Mouse (Mus musculus): ENCODE results near the gene Pcbp4. TPM values are rescaled to one million over a fixed set of nuclear protein-coding genes. Genes with fewer than 3 reads are reported as not detected.
"Not testable (repeated sequence)": the region's sequence is repeated elsewhere in the genome, so short reads cannot be mapped to it uniquely, and the experiment has no call there.

Gene Pcbp4
- polyA plus RNA-seq, 1 experiment from 2014 or later: 83.4 TPM

- peak; percentile 91 for ATAC-seq
- CTCF ChIA-PET: interaction anchor here (0.6 to 3.7 kb wide), 27 partner anchors 14 to 305 kb away, joined by 3 to 33 read pairs (median 4); partner anchors contain the start of genes Abhd14a, Acy1 and Rpl29
- POLR2A ChIA-PET: interaction anchor here (0.7 to 2.0 kb wide), 6 partner anchors 23 to 312 kb away, joined by 3 to 12 read pairs (median 4); partner anchors contain the start of genes Pcbp4 and Rad54l2
- TF ChIP-seq CTCF (IDR thresholded peaks at IDR 0.05): no peak
- in situ Hi-C loops (cut with MboI; ENCODE audit: low pct_unique_long_range_greater_than_20kb): loop anchor here (5.0 kb wide), 2 partner anchors 40 to 105 kb away; partner anchors contain the start of gene Acy1
- H3K27me3 ChIP-seq: no peaks in the 10 kb centered on the region
- DNase-seq (ENCODE audit: low read depth, low spot score): no peak
Observed at GRCm38 (mm10) chr9:106476924-106477484, 23.9 kb downstream of the Pcbp4 start, which contains the start of gene Parp3. Gene Parp3 (minus strand): TSS chr9:106476949.

- in situ Hi-C loops (cut with MboI; ENCODE audit: low pct_unique_long_range_greater_than_20kb): loop anchor here (5.0 kb wide), 2 partner anchors 40 to 105 kb away; partner anchors contain the start of gene Acy1
- CTCF ChIA-PET: interaction anchor here (0.6 to 3.7 kb wide), 19 partner anchors 18 to 306 kb away, joined by 3 to 33 read pairs (median 4); partner anchors contain the start of genes Abhd14a, Acy1 and Rpl29
- ATAC-seq (no peak), DNase-seq (ENCODE audit: low read depth, low spot score) (no peak)
- no peaks in the 10 kb centered on the region for H3K27me3 ChIP-seq
- TF ChIP-seq CTCF (IDR thresholded peaks at IDR 0.05): no peak
- POLR2A ChIA-PET: interaction anchor here (0.8 kb wide), 1 partner anchor 25 kb away, joined by 3 read pairs; the partner anchor contains the start of gene Pcbp4
Observed at GRCm38 (mm10) chr9:106477649-106478048, 24.6 kb downstream of the Pcbp4 start.

- no peaks in the 10 kb centered on the region for H3K27me3 ChIP-seq
- POLR2A ChIA-PET: interaction anchor here (0.8 kb wide), 1 partner anchor 25 kb away, joined by 3 read pairs; the partner anchor contains the start of gene Pcbp4
- ATAC-seq (no peak), DNase-seq (ENCODE audit: low read depth, low spot score) (no peak)
- TF ChIP-seq CTCF (IDR thresholded peaks at IDR 0.05): no peak
- in situ Hi-C loops (cut with MboI; ENCODE audit: low pct_unique_long_range_greater_than_20kb): loop anchor here (5.0 kb wide), 2 partner anchors 41 to 106 kb away; partner anchors contain the start of gene Acy1
- CTCF ChIA-PET: interaction anchor here (1.3 to 3.7 kb wide), 4 partner anchors 29 to 266 kb away, joined by 3 to 33 read pairs (median 19); partner anchors contain the start of genes Abhd14a and Rpl29
Observed at GRCm38 (mm10) chr9:106478101-106478500, 25.0 kb downstream of the Pcbp4 start.

- in situ Hi-C loops (cut with MboI; ENCODE audit: low pct_unique_long_range_greater_than_20kb): no loop called here
- no peak for DNase-seq (ENCODE audit: low read depth, low spot score)
- no peak for TF ChIP-seq CTCF (IDR thresholded peaks at IDR 0.05)
Observed at GRCm38 (mm10) chr9:106480541-106480940, 27.4 kb downstream of the Pcbp4 start.

GRCm38 (mm10) chr9:106481075-106481474 lies 28.0 kb downstream of the Pcbp4 start:
- ChIA-PET POLR2A (no interaction called here), CTCF (no interaction called here)
- in situ Hi-C loops (cut with MboI; ENCODE audit: low pct_unique_long_range_greater_than_20kb): no loop called here
- DNase-seq (ENCODE audit: low read depth, low spot score): no peak
- no peak for ATAC-seq
- TF ChIP-seq CTCF (IDR thresholded peaks at IDR 0.05): no peak
- H3K27me3 ChIP-seq: no peaks in the 10 kb centered on the region

More at GRCm38 (mm10) chr9:106480541-106480940, 27.4 kb downstream of the Pcbp4 start:
- no peaks in the 10 kb centered on the region for H3K27me3 ChIP-seq
- CTCF ChIA-PET: no interaction called here
- no peak for ATAC-seq
- POLR2A ChIA-PET: no interaction called here

- DNase-seq (ENCODE audit: low read depth, low spot score) (no peak), ATAC-seq (no peak)
- no peak for TF ChIP-seq CTCF (IDR thresholded peaks at IDR 0.05)
- ChIA-PET POLR2A (no interaction called here), CTCF (no interaction called here)
- in situ Hi-C loops (cut with MboI; ENCODE audit: low pct_unique_long_range_greater_than_20kb): no loop called here
- H3K27me3 ChIP-seq: no peaks in the 10 kb centered on the region
Observed at GRCm38 (mm10) chr9:106481676-106482075, 28.6 kb downstream of the Pcbp4 start.

GRCm38 (mm10) chr9:106482578-106483115 lies 29.6 kb downstream of the Pcbp4 start:
- DNase-seq (ENCODE audit: low read depth, low spot score) (no peak), ATAC-seq (no peak)
- in situ Hi-C loops (cut with MboI; ENCODE audit: low pct_unique_long_range_greater_than_20kb): no loop called here
- CTCF ChIA-PET: no interaction called here
- TF ChIP-seq CTCF (IDR thresholded peaks at IDR 0.05): no peak
- POLR2A ChIA-PET: no interaction called here
- no peaks in the 10 kb centered on the region for H3K27me3 ChIP-seq

GRCm38 (mm10) chr9:106483136-106483535 lies 30.0 kb downstream of the Pcbp4 start:
- ChIA-PET CTCF (no interaction called here), POLR2A (no interaction called here)
- in situ Hi-C loops (cut with MboI; ENCODE audit: low pct_unique_long_range_greater_than_20kb): no loop called here
- no peak for ATAC-seq
- no peak for DNase-seq (ENCODE audit: low read depth, low spot score)
- no peak for TF ChIP-seq CTCF (IDR thresholded peaks at IDR 0.05)
- no peaks in the 10 kb centered on the region for H3K27me3 ChIP-seq

- no peaks in the 10 kb centered on the region for H3K27me3 ChIP-seq
- ChIA-PET POLR2A (interaction anchor here (1.0 kb wide), 1 partner anchor 29 kb away, joined by 3 read pairs; no protein-coding TSS in a partner anchor), CTCF (no interaction called here)
- ATAC-seq (no peak), DNase-seq (ENCODE audit: low read depth, low spot score) (no peak)
- no peak for TF ChIP-seq CTCF (IDR thresholded peaks at IDR 0.05)
- in situ Hi-C loops (cut with MboI; ENCODE audit: low pct_unique_long_range_greater_than_20kb): no loop called here
Observed at GRCm38 (mm10) chr9:106483606-106484005, 30.5 kb downstream of the Pcbp4 start.

- no peak for ATAC-seq
- in situ Hi-C loops (cut with MboI; ENCODE audit: low pct_unique_long_range_greater_than_20kb): no loop called here
- CTCF ChIA-PET: no interaction called here
- no peak for DNase-seq (ENCODE audit: low read depth, low spot score)
- no peaks in the 10 kb centered on the region for H3K27me3 ChIP-seq
- no peak for TF ChIP-seq CTCF (IDR thresholded peaks at IDR 0.05)
- POLR2A ChIA-PET: no interaction called here
Observed at GRCm38 (mm10) chr9:106485076-106485475, 32.0 kb downstream of the Pcbp4 start.

GRCm38 (mm10) chr9:106487602-106488001 lies 34.5 kb downstream of the Pcbp4 start:
- ATAC-seq; CTCF ChIA-PET; in situ Hi-C loops (cut with MboI; ENCODE audit: low pct_unique_long_range_greater_than_20kb); DNase-seq (ENCODE audit: low read depth, low spot score); H3K27me3 ChIP-seq; POLR2A ChIA-PET: not testable (repeated sequence)

Data from Patski (cell line).